Mouse (Mus musculus) adrenal gland, postnatal 10 days (tissue): ENCODE measurements around the gene Grin2b. TPM values are rescaled to one million over a fixed set of nuclear protein-coding genes. Genes with fewer than 3 reads are reported as not detected.

ENCODE experiments used
- DNase-seq: peaks from one replicate; pipeline ENCODE4 v3.0.0; 2021; ENCODE audit warnings: mixed read lengths
- total RNA-seq, 2 experiments: library from RNA; stranded (reverse); gene quantifications; 2 replicates each; pipeline ENCODE4 v1.2.3; 2021

Grin2b gene
- total RNA-seq, 2 experiments from 2014 or later = 0.27 to 0.55 TPM

GRCm38 (mm10) chr6:136010290-136011037 is 162.8 kb downstream of the Grin2b start:
- no peak for DNase-seq

DNA sequence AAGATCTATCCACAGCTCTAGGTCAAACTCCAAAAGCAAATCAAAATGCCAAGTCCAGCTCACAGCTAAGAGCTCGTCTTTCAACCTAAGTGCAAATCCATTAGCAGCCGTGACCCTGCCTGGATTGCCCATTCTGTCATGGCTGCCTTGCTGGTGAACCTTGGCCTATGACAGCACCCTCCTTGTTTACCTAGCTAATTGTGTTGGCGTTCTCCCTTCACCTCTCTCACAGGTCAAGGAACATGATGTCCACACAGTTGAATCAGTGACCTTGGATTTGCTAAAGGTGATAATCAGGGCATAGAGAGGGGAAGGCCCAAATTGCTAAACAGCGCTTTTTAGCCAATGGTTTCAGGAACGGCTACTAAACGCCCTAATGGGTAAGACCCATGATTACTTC is 165.2 kb downstream of the Grin2b start:
- no peak for DNase-seq

- DNase-seq = no peak
Measured at GRCm38 (mm10) chr6:135994691-135995090, 178.6 kb downstream of the Grin2b start.

GRCm38 (mm10) chr6:135993897-135994296 is 179.4 kb downstream of the Grin2b start:
- no peak for DNase-seq

DNA sequence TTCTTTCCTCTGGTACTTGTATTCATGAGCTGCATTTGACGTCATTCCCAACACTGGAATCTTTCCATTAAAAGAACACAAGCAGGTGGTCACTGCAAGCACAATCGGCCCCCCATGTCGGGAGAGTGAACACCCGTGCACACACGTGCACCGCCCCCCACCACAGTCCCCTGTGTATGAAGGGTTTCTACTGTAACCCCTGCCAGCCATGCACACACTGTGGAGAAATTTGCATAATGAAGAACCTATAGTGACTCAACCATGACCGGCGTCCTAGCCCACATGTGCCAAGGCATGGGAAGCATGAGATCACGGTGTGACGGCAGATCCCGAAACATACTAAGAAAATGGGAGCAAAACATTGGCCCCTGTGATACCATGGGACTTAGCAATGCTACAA is 179.9 kb downstream of the Grin2b start:
- DNase-seq = no peak

DNA sequence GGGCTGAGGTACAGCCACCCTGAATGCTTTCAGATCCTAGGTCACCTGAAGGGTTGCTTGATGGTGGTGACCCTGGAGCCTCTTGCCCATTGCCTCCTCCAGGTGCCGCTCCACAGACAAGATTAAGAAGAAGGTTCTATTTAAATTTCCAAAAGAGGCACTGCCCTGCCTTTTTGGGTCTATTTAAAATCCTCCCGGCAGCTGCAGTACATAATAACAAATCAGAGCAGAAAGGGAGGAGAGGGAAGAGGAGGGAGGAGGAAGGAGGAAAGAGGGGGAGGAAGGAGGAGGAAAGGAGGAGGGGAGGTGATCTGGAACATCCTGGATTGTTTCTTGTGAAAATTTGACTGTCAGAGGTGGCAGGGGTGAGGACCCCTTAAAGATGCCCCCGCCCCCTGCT is 197.2 kb downstream of the Grin2b start:
- DNase-seq = no peak

DNA sequence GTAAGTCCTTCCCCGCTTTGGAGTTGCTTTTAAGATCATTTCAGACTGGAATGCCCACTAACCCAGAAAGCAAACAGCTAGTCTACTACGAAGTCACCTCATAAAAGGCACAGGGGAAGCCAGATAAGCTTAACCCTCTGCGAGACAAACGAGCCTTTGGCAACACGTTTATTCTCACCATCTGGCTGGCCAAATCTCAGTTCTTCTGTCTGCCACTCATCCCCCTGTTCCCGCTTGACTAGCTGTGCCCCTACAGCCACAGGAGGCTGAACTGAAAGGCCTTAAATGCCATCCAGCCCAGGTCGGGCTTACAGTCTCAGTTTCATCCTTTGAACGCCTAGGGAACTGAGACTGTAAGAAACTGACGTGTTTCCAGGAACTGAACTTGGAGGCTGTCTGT is 200.8 kb downstream of the Grin2b start:
- no peak for DNase-seq

DNA sequence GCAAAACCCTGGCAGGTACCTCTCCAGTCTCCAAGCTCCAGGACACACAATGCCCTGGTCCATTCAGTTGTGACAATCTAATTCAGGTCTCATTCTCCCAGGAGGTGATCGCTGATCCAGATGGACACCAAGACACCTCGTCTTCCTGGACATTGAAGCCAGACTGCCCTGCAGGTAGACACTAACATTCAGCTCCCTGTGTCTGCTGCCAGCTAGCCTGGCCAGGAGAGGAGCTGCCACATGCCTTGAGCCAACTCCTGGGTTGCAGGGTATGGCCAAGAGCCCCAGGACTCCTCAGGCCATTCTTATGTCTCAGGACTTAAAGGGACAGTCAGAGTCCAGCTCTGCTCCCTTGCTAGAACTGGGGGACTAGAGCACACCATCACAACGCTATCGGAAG is 201.8 kb downstream of the Grin2b start:
- DNase-seq = no peak

DNA sequence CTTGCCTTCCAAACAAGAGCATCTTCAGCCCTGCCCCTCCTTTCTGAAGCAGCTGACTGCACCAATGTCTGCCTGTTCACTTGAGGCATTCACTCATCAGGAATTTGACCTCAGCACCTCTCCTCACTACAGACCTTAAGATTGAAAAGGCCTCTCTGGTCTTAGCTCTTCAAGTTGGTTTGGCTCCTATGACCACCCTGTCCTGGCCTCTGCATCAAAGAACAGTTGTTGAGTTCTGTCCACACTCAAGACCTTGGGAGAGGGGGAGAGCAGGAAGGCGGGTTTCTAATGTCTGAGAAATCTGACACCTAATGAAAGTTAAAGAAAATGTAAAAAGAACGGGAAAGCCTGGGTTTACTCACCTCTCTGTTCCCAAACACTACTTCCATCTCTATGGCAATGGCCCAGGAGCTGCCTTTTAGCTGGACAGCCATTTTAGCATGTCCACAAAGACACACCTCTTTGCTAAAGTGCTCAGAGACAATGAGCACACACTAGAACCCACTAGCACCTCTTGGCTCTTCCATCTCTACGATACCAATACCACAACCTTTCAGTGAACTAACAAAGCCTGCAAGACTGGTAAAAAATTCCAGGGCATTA is 202.5 kb downstream of the Grin2b start:
- no peak for DNase-seq

DNA sequence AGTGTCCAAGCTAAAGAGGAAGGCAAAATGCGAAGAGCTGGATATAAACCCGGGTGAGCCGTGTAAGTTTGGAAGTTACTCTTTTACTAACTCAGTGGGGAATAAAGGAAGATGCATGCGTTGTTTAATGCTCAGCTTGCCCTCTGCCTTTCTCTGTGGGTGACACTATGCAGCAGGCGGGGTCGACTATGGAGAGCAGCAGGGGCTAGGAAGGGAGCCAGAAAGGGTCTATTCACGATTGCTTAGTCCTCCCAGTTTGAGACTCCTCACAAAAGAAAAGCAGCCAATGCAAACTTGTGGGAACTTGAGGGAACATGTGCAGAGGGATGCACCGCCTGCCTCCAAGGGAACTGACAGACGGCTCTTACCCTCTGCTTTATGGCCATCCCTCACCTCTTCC is 211.5 kb downstream of the Grin2b start:
- no peak for DNase-seq

DNA sequence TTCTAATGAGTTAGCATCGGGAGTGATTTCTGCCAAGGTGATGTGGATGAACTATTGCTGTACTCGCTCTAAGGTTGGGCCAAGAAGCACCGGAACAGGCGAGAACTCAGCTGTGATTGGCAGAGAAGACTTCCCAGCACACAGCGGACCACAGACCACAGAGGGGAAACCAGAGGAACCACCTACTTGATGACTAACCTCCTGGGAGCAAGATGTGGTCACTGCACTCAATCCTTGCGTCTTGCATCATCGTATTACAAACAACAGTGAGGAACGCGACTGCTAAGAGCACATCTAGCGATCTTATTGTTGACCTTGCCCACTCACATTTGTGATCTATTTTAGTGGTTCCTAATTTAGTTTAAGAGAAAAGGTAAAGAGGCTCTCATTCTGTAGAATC is 213.7 kb downstream of the Grin2b start:
- DNase-seq = no peak

DNA sequence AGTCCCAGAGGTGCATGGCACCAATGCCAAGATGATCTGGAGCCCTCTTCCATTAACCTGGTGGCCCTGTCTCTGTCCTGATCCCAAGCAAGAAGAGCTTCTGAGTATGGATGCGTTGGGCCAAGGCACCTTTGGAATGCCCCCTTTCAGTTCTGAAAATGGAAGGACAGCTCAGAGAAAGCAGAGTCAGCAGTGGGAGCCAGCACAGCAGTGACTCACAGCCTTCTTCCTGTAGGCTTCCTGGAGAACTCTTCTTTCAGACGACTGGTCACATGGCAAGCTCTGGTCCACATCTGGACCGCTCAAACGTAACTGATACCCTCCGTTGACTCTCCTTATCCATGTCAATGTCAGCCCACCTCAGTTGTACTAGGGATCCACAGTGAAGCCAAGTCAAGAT is 221.6 kb downstream of the Grin2b start:
- DNase-seq = no peak

DNA sequence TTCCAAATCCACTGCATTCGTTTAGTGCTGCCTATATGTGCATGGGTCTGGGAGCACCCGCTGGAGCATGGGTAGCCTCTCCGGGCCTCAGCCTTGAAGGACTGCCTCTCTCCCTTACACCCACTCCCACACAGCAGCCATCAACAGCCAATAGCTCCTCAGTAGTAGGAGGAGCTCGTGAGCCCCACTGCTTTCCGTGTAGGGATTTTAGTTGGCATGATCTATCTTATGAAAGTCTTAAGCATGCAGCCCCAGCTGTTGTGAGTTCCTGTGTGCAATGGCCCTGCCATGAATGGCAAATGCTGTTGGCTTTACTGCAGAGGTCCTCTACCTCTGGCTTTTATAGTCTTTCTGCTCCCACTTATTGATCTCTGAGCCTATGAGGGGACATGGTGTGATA is 227.8 kb downstream of the Grin2b start:
- no peak for DNase-seq

- DNase-seq = no peak
Measured at GRCm38 (mm10) chr6:135944358-135944757, 229.0 kb downstream of the Grin2b start.

DNA sequence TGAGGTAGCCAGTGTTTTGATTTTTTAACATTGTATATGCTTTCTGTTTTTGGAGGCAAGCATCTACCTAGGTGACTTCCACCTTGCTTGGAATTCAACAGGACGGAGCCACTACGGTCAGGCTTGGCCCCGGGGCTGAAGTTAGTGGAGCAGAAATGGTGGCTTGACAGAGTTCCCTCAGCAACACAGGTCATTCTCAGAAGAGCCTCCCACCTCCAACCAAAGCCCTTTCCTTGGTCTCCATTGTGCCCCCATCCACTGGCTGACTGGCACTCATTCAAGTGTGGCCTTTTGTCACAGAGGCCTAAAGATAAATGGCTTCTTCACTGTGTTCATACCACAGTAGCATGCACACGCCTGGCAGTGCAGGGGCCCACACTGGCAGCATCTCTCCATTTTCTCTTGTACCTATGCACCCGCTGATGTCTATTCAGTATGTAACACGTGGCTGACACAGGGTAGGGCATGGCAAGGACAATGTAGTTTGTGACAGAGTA is 230.1 kb downstream of the Grin2b start:
- no peak for DNase-seq

GRCm38 (mm10) chr6:135932924-135933323 is 240.4 kb downstream of the Grin2b start:
- DNase-seq = no peak

DNA sequence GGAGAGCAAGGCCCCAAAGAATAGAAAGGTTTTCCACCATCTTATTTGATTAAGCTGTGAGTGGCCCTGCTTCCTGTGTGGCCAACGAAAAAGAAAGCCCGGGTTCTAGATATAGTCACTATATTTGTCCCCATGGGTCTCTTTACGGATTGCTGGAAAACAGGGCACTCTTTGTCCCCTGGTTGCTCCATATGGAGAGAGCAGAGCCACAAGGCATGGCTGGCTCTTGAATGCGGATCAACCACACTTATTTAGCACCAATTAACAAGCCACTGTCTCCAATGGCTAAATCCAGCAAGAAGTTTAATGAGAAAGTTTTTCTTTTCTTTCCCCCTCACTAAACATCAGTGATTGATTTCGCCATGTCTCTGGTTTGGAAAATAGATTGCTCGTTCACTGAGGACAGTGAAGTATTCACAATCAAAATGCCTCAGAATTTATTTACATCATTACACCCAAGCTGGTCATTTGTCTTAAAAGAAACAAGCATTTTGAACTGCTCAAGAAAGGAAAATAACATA is 240.9 kb downstream of the Grin2b start:
- DNase-seq = no peak

GRCm38 (mm10) chr6:135917676-135918075 is 255.6 kb downstream of the Grin2b start:
- no peak for DNase-seq

- DNase-seq = no peak
Measured at GRCm38 (mm10) chr6:135914608-135915007, 258.7 kb downstream of the Grin2b start.

DNA sequence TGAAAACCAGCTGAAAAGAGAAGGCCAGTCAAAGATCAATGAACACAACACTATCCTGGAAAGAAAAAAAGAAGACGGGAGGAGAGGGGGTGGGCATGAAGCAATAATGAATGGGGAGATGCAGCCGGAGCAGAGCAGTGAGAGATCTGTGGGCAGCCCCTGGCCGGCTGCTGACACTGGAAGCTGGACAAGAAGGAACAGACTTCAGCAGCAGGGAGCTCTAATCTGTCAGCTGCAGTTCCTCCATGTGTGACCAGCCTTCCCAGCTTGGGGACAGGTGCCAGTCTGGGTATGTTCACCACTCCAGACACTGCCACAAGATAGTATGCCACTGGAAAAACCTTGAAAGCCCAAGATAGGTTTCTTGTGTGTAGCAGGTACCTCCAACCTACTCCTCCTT is 261.2 kb downstream of the Grin2b start:
- no peak for DNase-seq

DNA sequence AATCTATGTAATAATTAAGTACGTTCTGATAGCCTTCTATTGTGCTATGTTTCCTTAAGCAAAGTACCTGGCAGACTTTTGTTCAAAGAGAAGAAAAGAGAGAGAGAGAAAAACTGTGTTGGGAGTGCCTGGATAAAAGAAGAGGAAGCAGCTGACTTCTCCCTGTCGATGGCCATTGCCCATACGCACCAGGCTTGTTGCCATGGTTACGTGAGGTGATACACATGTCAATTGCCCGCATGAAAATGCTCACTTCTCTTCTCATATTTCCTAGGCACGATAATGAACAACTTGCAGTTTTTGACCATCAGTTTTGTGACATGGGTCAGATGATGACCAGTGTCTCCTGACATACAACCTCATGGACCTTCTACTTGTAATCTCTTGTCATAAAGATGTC is 262.2 kb downstream of the Grin2b start:
- DNase-seq = no peak

DNA sequence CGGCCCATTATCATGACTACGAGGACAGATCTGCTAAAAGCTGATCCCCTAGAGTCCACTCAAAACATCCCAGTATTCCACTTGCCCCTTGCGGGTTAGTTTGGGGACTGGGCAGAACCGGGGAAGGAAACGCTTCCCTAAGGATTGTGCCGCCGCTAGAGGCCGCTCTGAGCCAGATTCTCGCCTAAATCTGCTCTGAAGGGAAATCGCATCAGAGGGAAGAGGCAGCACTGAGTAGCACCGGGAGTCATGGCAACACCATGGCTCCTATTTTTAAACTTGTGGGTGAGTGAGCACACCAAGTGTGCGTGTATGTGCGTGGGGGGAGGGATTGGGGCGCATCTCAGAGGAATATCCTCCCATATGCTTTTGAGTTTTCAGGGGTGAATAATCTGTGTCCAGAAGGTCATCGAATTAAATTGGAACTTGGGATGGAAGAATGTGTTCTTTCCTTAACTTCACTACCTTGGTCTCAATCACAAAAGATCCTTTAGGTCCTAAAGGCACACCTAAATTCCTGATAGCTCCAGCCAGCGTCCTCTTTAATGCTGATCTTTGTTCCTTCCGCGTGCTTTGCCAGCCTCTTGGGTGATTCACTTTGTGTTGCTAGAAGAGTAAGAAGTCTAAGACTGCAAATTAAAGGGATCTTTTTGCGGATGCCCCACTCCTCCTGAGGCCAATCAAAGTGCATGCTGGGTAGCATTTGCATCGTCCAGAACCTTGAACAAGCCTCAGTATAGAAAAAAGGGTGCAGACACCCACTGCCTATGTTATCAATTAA is 265.6 kb downstream of the Grin2b start:
- peak; percentile 91 for DNase-seq

- DNase-seq = no peak
Measured at GRCm38 (mm10) chr6:135907137-135907536, 266.2 kb downstream of the Grin2b start.
